Mouse (Mus musculus) left cerebral cortex, adult 11 months (tissue): Measurements from ENCODE around the gene Ascc1.
"Not testable (repeated sequence)": the region's sequence is repeated elsewhere in the genome, so short reads cannot be mapped to it uniquely, and the experiment has no call there.

ENCODE experiments used
- DNase-seq: peaks from one replicate; pipeline ENCODE4 v3.0.0; 2022; ENCODE audit warnings: low spot score

Gene Ascc1

DNA sequence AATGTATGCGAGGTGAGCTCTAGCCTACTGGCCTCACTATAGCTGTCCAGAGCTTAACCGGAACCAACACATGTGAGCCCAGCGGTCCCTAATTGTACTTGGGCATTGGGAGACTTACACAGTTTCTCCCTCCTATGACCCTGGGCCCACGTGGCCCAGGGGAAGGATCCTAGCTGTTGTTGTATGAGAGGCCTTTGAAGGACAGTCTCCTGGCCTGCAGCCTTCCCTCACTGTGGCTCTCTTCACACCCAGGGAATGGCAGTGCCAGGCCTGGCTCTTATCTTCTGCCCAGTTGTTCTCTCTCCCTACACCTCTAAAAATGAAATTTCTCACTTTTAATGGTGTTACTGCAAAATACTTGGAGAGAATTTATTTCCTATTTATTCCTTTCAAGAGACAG is 114.4 kb downstream of the Ascc1 start:
- DNase-seq, result no peak

DNA sequence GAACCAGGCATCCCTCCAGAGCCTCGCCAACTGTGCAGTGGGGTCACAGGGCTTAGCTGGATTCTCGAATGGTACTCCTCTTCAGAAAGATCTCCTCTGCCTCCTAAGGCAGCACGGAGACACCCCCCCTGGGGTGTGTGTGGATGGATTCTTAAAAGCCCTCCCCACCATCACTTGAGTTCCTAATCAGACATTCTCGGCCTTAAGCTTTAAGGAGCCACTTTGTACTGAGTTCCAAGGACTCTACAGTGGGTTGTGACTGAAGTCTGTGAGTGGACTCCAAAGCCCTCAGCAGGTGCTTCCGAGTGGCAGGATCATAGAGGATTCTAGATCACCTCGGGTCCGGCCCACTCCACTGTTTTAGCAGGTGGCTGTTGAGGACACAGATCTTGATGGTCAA is 115.9 kb downstream of the Ascc1 start:
- no peak for DNase-seq

DNA sequence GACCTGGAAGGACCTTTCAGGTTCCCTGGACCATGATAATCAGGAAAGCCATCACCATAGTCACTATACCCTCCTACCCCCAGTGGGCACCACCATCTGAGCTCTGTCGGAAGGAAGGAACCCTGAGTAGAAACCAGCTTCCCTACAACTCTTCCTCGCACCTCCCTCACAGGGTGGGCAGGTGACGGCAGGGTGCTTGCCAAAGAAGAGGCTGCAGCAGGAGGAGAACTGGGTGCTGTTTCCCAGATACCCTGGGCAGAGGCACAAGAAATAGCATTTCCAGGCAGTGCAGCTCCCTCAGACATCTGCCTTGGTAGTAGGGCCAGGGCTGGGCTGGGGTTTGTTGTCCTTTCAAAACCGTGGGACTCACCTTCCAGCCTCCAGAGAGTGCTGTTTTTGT is 118.0 kb downstream of the Ascc1 start:
- DNase-seq, result peak; percentile 48

DNA sequence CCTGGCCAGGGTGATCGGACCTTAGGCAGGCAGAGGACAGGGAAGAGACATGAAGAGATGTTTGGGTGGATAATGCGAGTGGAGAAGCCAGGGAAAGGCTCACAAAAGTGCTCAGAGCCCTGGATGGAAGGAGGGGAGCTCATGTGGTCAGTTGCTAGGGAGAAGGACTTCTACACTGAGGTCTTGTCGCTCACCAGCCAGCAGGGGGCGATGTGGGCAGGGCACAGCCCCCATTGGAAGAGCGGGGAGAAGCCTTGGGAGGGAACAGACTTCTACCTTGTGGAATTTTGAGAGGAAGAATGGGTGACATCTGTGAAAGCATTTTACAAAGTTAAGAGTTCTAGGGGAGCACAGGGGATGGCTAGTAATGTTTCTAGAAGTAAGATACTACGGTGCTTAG is 121.5 kb downstream of the Ascc1 start:
- DNase-seq, result no peak

DNA sequence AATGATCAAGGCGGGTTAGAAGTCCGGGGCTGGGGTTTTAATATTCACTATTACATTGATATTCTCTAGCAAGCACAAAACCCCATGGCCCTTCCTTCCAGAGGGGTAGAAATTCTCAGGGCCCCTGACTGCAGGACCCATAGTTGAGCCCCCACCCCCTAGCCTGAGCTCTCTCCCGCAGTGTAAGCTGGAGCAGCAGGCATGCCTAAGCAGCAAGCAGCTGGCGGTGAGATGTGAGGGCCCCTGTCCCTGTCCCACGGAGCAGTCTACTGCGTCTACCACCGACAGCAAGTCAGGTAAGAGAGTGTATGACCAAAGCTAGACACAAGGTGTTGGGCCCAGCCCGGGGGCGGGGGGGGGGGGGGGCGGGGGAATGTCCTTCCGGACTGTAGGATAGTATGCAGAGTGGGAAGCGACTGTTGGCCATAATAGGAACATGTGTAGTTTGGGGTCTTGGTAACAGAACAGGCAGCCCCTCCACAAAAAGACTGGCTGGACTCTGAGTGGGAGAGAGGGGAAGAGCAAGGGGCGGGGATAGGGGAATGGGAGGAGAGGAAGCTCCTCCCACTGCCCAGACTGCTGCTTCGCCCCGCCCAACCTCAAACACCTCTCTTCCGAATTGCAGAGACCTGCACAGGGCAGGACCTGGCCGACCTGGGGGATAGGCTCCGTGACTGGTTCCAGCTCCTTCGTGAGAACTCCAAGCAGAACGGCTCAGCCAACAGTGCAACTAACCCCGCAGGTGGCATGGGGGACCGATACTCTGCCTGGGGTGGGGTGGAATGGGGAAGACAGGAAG is 123.1 kb downstream of the Ascc1 start:
- no peak for DNase-seq

DNA sequence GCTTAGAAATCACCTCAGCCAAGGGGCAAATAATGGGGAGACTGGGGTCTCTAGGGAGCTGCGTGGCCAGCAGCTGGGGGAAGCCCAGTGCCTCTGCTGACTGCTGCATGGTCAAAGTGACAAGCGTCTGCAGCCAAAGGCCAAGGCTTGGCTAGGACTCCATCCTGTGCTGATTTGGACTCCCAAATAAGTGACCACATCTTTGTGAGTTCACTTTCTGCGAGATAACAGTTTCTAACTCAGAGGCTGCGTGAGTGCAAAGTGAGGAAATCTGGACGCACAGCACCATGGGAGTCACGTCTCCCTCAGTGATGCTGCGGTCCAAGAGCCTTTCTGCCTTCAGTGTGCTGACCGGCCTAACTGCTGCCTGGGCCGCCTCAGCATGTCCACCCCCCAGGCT is 125.7 kb downstream of the Ascc1 start:
- DNase-seq, result no peak

DNA sequence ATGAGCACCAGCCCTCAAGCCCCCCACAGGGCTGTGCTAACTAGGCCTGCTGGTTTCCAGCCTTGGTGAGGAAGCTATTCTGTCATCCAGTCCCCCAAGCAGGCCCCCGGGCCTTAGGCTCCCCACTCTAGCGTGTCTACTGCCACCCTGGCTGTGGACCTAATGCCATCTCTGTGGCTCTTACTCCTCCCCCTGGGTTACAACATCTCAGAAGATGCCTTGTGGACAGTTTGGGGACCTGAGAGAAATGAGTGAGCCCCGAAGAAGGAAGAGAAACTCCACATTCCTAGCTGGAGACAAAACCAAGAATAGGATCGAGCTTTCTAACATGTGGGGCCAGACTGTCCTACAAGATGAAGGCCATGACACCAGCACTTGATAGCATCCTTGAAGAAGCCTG is 127.9 kb downstream of the Ascc1 start:
- DNase-seq, result no peak

DNA sequence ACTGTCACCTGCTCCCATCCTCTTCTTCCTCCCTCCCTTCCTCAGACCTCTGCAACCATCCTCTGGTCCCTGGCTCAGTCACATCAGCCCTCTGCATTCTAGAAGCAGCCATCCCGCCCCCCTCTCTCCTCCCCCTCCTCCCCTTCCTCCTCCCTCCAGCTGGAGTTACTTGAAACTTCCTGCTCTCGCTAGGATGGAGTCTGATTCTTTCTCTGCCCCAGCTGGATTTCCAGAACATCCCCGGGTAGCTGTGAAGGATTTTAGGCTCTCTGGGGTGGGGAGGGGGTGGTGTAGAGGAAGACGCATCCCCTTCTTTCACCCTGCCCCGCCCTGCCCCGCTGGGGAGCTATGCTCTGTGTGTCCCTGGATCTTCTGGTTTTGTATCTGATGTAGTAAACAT is 130.9 kb downstream of the Ascc1 start:
- no peak for DNase-seq

DNA sequence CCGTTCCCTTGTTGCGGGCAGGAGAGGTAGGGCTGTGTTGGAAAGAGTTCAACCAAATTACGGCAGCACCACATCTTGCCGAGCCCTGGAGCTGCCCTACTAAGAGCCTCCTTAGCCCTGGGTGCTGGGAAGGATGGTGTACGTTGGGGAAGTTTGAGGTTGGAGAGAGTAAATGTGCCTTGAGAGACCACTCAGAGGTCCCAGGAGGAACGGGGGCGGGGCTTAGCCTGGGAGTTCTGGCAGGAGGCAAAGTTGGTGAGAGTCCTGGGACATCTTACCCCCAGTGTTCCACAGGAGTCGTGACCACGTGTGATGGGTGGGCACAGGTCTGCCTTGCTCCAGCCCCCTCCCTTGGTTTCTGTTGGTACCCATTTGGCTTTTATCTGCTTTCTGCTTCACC is 131.6 kb downstream of the Ascc1 start:
- DNase-seq, result no peak

DNA sequence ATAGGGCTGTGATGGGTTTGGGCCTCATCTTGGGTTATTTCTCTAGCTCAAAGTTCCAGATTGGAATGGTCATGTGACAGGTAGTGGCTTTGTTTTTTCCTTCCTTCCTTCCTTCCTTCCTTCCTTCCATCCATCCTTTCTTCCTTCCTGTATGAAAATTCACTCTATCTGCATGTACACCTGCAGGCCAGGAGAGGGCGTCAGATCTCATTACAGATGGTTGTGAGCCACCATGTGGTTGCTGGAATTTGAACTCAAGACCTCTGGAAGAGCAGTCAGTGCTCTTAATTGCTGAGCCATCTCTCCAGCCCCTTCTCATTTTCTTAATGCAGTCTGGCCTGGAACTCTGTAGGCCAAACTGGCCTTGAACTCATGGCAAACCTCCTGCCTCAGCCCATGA is 133.4 kb downstream of the Ascc1 start:
- DNase-seq, result not testable (repeated sequence)

DNA sequence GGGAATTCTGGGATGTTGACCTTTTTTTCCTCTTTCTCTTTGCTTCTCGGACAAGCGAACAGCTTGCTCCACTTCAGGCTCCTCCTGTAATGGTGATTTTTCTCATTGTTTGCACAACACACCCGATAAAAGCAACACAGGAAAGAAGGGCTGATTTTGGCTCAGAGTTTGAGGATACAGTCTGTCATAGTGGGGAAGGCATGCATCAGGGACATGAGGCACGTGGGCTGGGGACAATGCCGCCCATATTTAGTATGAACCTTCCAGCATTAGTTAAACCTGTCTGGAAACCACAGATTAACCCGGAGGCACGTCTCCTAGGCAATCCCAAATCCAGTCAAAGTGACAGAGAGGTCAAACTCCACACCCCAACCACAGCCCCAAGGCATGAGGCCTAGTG is 134.3 kb downstream of the Ascc1 start:
- no peak for DNase-seq

DNA sequence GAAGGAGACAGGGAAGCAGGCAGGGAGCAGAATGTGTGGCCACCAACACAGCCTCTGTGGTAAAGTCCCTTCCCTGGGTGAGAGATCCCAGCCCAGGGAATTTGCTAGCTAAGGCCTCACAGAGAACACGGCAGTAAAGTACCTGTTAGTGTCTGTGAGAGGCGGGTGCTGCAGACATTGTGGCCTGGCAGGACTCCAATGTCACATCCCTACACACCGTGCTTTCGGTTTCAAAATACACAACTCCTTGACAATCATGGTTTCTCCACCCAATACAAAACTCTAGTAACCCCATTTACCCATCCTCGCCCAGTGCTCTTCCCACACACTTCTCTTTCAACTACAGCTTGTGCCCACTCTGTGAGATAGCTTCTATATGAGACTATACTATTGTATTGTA is 136.1 kb downstream of the Ascc1 start:
- no peak for DNase-seq

DNA sequence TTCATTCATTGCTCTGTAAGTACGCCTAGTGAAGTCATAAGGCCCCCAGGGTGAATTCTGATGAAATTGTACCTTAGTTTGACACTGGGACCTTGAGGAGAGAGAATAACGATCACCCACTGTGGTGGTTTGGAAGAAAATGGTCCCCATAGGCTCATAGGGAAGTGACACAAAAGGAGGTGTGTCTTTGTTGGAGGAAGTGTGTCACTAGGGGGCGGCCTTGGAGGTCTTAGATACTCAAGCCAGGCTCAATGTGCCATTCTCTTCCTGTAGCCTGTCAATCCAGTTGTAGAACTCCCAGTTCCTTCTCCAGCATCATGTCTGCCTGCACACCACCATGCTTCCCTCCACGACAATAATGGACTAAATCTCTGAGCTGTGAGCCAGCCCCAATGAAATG is 138.1 kb downstream of the Ascc1 start:
- no peak for DNase-seq

DNA sequence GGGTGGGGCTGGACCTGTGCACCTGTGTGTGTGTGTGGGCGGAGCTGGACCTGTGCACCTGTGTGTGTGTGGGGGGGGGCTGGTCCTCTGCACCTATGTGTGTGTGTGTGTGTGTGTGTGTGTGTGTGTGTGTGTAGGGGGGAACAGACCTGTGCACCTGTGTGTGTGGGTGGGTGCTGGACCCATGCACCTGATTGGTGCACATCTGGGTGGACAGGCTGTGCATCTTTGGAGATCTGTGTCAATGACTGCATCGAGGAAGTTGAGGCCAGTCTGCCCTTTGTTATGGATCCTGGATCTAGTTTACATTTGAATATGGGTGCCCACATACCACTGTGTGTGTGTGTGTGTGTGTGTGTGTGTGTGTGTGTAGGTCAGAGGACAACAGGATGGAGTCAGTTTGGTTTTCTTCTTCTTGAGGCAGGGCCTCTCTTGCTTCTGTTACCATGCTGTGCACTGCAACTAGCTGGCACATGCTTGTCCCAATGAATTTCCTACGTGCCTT is 139.1 kb downstream of the Ascc1 start:
- no peak for DNase-seq

DNA sequence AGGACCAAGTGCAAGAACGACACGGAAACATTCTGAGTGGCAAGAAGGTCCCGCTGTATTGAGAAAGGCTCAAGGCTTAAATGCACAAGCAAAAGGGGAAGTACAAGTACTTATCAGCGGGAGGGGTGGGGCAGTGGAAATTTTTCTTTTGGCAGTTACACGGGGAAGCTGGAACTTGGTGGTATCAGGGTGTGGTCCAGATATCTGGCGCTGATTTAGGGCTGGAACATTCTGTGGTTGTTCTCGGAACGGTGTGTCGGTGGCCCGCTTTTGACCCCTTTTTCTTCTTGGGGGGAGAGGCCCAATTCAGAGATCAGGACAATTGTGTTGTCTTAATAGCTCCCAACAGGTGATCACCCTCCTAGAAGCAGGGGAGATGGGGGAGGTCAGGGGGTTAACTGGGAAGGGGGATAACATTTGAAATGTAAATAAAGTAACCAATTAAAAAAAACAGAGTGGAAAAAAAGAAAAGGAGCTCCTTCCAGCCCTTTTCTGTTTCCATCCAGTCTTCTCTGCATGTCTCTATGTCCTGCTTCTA is 145.0 kb downstream of the Ascc1 start:
- DNase-seq, result not testable (repeated sequence)

DNA sequence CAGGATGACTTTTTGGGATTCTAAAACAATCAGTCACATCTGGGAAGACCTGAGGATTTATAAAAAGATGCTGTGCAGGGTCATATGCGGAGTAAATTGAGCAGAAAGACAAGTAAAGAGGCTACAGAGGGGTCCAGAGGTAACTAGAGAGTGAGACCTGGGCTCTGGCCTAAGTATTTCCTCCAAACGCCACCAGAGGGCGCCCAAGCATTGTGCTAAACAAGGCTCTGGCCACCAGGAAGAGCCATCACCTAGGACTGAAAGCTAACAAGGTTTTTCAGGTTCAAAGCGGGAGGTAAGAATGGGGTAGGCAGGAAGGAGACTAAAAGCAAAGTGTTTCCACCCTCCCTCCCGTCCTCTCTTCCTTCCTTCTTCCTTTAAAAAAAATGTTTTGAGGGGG is 145.5 kb downstream of the Ascc1 start:
- DNase-seq, result no peak
